In genomic region chr6:85452816-85453215, GRCm38 (mm10) we compare ENCODE assay signal across 8 mouse cellular contexts. TPM values are rescaled to one million over a fixed set of nuclear protein-coding genes. Genes with fewer than 3 reads are reported as not detected.
DNase-seq lines count a peak whose midpoint lies in the region; ATAC-seq lines count a peak whose summit lies in the region.

No protein-coding gene starts in this region.

- H3K27me3 ChIP-seq in kidney, embryonic 16.5 days (ENCODE audit: insufficient read depth, low read length): no peaks in the 10 kb centered on the region
- H3K27me3 ChIP-seq in liver, embryonic 11.5 days (replicated peaks; ENCODE audit: control insufficient read depth, insufficient read depth, low read length): no peaks in the 10 kb centered on the region

- H3K27ac ChIP-seq in kidney, embryonic 16.5 days (ENCODE audit: low read length): peak overlapping the region; percentile 85; the same call in 1 of the 2 replicates
- H3K27ac ChIP-seq in liver, embryonic 11.5 days (ENCODE audit: low read depth, low read length): no peak overlapping the region

- H3K9ac ChIP-seq in kidney, embryonic 16.5 days (replicated peaks; ENCODE audit: low read length): peak overlapping the region; percentile 95
- H3K9ac ChIP-seq in liver, embryonic 11.5 days (ENCODE audit: low read depth, low read length): peak overlapping the region; percentile 87

- no peaks in the 10 kb centered on the region for H3K9me3 ChIP-seq in kidney, embryonic 16.5 days (ENCODE audit: low read length)
- no peaks in the 10 kb centered on the region for H3K9me3 ChIP-seq in liver, embryonic 11.5 days (ENCODE audit: control insufficient read depth, low read length)

- WGBS in kidney, embryonic 16.5 days: 3% methylated on average over 7 of the region's 7 CpGs
- WGBS in liver, embryonic 11.5 days: 10% methylated on average over 7 of the region's 7 CpGs

- no peak for ATAC-seq in kidney, embryonic 16.5 days (ENCODE audit: low FRiP score, low TSS enrichment)
- 0 out of 2 replicates have a peak, but pooled peaks have one; percentile 20 for ATAC-seq in erythroid progenitor cell, adult 5-6 weeks (replicated peaks; ENCODE audit: low FRiP score, poor library complexity, severe bottlenecking)
- no peak for ATAC-seq in liver, embryonic 11.5 days (replicated peaks; ENCODE audit: low FRiP score)
- ATAC-seq in frontal cortex, adult (ENCODE audit: low TSS enrichment): no peak

- H3K4me3 ChIP-seq in kidney, embryonic 16.5 days (ENCODE audit: low read length): peak overlapping the region; percentile 78
- peak overlapping the region; percentile 79 for H3K4me3 ChIP-seq in liver, embryonic 11.5 days (ENCODE audit: low read depth, low read length)

- peaks cover 28% of the 10 kb centered on the region for H3K4me1 ChIP-seq in kidney, embryonic 16.5 days (ENCODE audit: insufficient read depth, low read length)
- H3K4me1 ChIP-seq in liver, embryonic 11.5 days (replicated peaks; ENCODE audit: control insufficient read depth, insufficient read depth, low read length): peaks cover 36% of the 10 kb centered on the region

- no peaks in the 10 kb centered on the region; the same call in 1 of the 2 replicates for H3K36me3 ChIP-seq in kidney, embryonic 16.5 days (ENCODE audit: insufficient read depth, low read length)
- no peaks in the 10 kb centered on the region for H3K36me3 ChIP-seq in liver, embryonic 11.5 days (ENCODE audit: control insufficient read depth, insufficient read depth, low read length)

- H3K4me2 ChIP-seq in kidney, embryonic 16.5 days (replicated peaks; ENCODE audit: low read depth, low read length): peak overlapping the region; percentile 97
- H3K4me2 ChIP-seq in liver, embryonic 11.5 days: peak overlapping the region; percentile 80

- no peak for DNase-seq in kidney, postnatal 36 days
- peak; percentile 34 for DNase-seq in Muller cell, postnatal 12 days (ENCODE audit: inconsistent ontology term)
- no peak for DNase-seq in liver, embryonic 11.5 days (ENCODE audit: low spot score)
- no peak for DNase-seq in left cerebral cortex, adult 11 months (ENCODE audit: low spot score)
- DNase-seq in right cerebral cortex, postnatal 14 days: no peak

RNA-seq across cellular contexts. Expression of gene Pradc1, which starts 1.0 kb away (rescaled TPM):
- polyA plus RNA-seq in kidney, embryonic 16.5 days (2015; fragmentation: Nextera tagmentation; extraction: Ambion mirVana): 37.6 and 39.1 TPM in 2 replicates
- 17.7 and 18.9 TPM in 2 replicates for total RNA-seq in erythroid progenitor cell, adult 5-6 weeks (2015; ENCODE audit: low replicate concordance)
- total RNA-seq in erythroid progenitor cell, adult 5-6 weeks (2017; ENCODE audit: low replicate concordance): 1.4 and 3.1 TPM in 2 replicates
- 35.7 and 37.7 TPM in 2 replicates for polyA plus RNA-seq in liver, embryonic 11.5 days (2014; fragmentation: Nextera tagmentation; extraction: Ambion mirVana)

RNA-seq across cellular contexts. Expression of gene Cct7, which starts 1.5 kb away (rescaled TPM):
- 555 and 583 TPM in 2 replicates for polyA plus RNA-seq in kidney, embryonic 16.5 days (2015; fragmentation: Nextera tagmentation; extraction: Ambion mirVana)
- 97.7 and 102 TPM in 2 replicates for total RNA-seq in erythroid progenitor cell, adult 5-6 weeks (2015; ENCODE audit: low replicate concordance)
- 82.3 and 112 TPM in 2 replicates for total RNA-seq in erythroid progenitor cell, adult 5-6 weeks (2017; ENCODE audit: low replicate concordance)
- polyA plus RNA-seq in liver, embryonic 11.5 days (2014; fragmentation: Nextera tagmentation; extraction: Ambion mirVana): 695 and 755 TPM in 2 replicates

RNA-seq across cellular contexts. Expression of gene Smyd5, which starts 21.0 kb away (rescaled TPM):
- 74.4 and 77.0 TPM in 2 replicates for polyA plus RNA-seq in kidney, embryonic 16.5 days (2015; fragmentation: Nextera tagmentation; extraction: Ambion mirVana)
- 2.5 and 6.7 TPM in 2 replicates for total RNA-seq in erythroid progenitor cell, adult 5-6 weeks (2015; ENCODE audit: low replicate concordance)
- total RNA-seq in erythroid progenitor cell, adult 5-6 weeks (2017; ENCODE audit: low replicate concordance): 2.4 and 6.2 TPM in 2 replicates
- polyA plus RNA-seq in liver, embryonic 11.5 days (2014; fragmentation: Nextera tagmentation; extraction: Ambion mirVana): 65.5 and 68.2 TPM in 2 replicates

RNA-seq across cellular contexts. Expression of gene Noto, which starts 29.1 kb away (rescaled TPM):
- polyA plus RNA-seq in kidney, embryonic 16.5 days (2015; fragmentation: Nextera tagmentation; extraction: Ambion mirVana): not detected in 2 replicates
- not detected in 2 replicates for total RNA-seq in erythroid progenitor cell, adult 5-6 weeks (2015; ENCODE audit: low replicate concordance)
- total RNA-seq in erythroid progenitor cell, adult 5-6 weeks (2017; ENCODE audit: low replicate concordance): not detected in 2 replicates
- not detected in 2 replicates for polyA plus RNA-seq in liver, embryonic 11.5 days (2014; fragmentation: Nextera tagmentation; extraction: Ambion mirVana)

RNA-seq across cellular contexts. Expression of gene Fbxo41, which starts 50.0 kb away (rescaled TPM):
- polyA plus RNA-seq in kidney, embryonic 16.5 days (2015; fragmentation: Nextera tagmentation; extraction: Ambion mirVana): 0.08 and 0.09 TPM in 2 replicates
- not detected in 2 replicates for total RNA-seq in erythroid progenitor cell, adult 5-6 weeks (2015; ENCODE audit: low replicate concordance)
- total RNA-seq in erythroid progenitor cell, adult 5-6 weeks (2017; ENCODE audit: low replicate concordance): not detected in 2 replicates
- 0.04 and 0.08 TPM in 2 replicates for polyA plus RNA-seq in liver, embryonic 11.5 days (2014; fragmentation: Nextera tagmentation; extraction: Ambion mirVana)
